Mouse (Mus musculus): ENCODE data around the gene Ctc1.
"Not testable (repeated sequence)": the region's sequence is repeated elsewhere in the genome, so short reads cannot be mapped to it uniquely, and the experiment has no call there.

The Ctc1 gene

DNA sequence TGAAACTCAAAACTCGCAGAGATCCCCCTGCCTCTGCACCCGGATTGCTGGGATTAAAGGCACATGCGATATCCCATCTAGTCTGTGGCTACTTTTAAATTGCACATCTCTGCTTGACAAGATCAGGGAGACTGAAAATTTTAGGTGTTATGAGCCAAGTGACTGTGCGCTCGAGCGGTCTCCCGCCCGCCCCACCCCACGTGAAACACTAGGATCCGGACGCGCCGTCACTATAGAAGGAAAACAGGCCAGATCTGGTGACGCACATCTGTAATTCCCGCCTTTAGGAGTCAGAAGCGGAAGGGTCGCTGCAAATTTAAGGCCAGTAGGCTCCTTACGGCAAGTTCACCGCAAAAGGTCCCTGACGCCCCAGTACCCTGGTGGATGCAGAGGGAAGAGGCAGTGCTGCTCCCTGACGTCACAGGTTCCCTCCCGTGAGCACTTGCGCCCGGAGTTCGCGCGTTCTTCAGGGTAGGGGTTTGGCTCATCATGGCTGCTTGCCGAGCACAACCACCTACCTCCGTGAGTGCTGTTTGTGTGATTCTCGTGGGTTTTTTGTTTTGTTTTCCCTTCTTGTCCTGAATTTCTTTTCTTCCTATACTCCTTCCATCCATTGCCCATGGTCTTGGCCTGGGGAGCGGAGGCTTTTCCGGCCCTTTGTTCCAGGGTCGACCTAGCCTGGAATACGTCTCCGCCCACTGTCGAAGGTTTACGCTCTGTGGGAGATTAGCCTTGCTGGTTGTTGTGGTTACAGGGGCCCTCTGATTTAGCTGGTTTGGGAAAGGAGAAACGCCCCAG lies at the start of gene Ctc1:
Gene Ctc1, plus strand, starts transcription at position 268 of the 798 bp plus-strand sequence.
- in situ Hi-C loops (cut with MboI, MseI): no loop called here

DNA sequence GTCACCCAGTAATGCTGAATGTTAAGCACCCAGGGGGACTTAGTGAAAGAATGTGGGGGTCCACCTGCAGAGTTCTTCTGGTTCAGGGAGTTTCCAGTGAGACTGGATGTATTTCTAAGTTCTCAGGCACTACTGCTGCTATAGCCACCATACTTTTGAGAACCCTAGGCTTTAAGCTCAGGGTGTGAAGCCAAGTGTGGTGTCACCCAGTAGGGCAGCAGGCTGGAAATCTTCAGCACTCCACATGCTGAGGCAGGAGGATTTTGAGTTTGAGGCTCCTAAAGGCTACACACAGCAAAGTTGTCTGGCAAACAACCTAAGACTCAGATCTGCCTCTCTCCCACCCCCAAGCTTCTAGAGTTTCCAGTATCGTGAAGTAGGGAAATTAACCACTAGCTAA lies 49.2 kb upstream of the Ctc1 start:
- in situ Hi-C loops (cut with MboI, MseI): no loop called here

DNA sequence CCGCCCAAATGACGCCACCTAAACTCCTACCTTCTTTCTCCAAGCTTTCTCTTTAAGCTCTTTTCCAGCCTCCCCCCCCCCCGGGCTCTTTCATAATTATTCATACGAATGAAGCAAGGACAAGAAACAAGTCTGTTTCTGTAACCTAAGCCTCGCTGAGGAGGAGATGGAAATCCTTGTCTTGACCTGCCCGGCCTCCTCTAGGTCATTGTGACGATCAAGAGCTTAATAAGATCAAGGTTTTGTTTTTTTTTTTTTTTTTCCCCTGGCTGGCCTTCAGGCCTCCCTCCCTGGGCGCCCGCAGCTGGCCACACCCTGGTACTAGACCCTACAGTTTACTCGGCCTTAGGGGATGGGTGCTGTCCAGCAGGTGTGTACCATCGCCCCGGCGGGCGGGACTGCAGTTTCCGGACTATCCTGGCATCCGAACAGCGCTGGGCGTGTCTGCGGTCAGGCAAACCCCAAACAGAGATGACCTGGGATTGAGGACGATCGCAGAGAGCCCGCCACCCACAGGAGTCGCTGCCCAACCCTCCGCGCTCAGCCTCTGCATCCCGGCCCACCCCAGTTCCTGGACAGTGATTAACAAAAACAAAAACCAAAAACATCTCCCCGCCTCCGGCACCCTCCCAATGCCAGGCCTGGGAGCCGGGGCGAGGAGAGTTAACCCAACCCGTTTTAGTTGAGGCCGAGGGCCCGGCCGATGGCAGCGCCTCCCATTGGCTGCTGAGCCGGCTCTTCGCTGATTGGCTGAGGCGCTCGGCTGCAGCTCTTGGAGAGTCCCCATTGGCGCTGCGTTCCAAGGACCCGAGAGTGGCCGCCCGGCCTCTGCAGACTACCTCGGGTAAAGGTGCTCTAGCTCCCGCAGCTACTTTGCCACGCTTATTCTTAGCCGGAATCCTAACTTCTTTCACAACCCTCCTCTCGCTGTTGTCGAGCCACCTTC lies 48.1 kb upstream of the Ctc1 start, which contains the start of gene Slc25a35:
Gene Slc25a35, plus strand, starts transcription at position 795 of the 946 bp plus-strand sequence.
- in situ Hi-C loops (cut with MboI, MseI): no loop called here

DNA sequence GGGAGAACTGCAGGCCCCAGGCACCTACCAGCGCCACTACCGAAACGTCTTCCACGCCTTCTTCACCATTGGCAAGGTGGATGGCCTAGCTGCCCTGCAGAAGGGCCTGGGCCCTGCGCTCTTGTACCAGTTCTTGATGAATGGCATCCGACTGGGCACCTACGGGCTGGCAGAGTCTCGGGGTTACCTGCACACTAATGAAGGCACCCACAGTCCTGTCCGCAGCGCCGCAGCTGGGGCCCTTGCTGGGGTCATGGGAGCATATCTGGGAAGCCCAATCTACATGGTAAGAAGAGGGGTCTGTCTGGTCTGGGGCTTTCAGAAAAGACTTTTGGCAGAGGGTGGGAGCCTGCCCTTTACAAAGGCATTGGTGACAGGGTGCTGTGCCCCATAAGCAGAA lies 47.0 kb upstream of the Ctc1 start:
- in situ Hi-C loops (cut with MboI, MseI): no loop called here

DNA sequence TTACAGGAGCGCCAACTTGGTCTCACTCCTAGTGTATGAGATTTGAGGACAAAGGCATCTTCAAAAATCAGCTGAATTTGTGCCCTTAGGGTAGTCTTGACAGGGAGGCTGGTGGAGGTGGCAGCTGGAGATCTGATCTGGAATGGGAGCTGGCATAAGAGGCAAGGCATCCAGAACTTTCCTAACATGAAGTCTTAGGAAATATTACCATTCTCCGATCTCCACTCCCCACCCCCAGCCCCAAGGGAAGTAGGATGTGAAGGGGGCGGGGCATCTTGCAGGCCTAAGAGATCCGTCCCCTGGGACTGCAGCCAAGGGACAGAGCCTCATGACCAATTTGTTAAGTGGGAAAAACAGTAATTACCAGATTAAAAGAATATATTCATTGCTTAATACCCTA lies 45.5 kb upstream of the Ctc1 start:
- in situ Hi-C loops (cut with MboI, MseI): no loop called here

DNA sequence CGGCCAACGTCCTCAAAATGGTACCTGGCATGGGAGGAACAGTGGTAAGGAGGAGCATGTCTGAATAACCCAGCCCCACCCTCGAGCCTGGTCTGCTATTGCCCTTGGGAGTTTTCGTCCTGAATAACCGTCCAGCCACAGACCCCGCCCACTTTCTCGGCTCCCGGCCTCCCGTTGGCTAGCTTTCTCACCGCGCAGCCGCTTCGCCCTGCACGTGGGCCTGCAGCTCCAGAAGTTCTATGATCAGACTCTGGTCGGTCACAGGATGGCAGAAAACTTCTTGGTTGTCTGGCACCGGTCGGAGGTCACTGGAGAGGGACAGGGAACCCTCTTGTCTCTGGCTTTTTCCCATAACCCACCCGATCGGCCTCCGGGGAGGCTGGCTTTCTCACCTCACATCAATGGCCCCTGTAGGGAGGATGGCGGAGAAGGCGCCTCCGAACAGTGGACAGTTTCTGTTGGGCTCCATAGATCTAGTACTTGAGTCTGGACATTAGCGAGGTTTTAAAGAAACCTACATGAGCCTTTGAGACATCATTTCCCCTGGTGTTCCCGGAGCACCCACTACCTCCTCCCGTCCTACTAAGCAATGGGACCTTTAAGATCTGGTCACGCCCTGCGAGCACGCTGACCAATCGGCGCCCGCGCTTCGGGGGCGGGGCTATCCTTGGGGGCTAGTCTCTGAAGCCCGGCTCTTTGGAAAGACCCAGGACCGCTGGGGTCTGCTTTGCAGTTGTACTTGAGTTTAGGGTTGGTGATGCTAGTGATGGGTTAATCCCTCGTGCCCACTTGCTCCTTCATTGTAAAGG lies 42.3 kb upstream of the Ctc1 start:
- in situ Hi-C loops (cut with MboI, MseI): not testable (repeated sequence)

DNA sequence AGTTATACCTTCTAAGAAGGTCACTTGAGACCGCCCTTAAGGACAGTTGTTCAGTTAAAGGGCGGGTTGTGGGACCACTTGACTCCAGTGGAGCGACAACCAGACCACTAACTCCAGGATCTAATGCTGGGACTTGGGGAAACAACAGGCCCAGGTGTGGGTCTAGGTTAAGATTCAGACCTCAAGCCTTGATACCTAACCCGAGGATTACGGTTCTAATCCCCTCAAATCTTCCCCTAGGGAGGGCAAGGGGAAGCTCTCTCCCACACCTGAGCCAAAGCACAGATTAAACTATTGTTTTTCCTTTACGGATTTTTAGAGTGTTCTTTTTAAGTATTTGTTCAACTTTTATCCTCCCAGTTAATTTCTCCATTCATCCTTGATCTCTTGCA lies 41.7 kb upstream of the Ctc1 start:
- in situ Hi-C loops (cut with MboI, MseI): no loop called here

DNA sequence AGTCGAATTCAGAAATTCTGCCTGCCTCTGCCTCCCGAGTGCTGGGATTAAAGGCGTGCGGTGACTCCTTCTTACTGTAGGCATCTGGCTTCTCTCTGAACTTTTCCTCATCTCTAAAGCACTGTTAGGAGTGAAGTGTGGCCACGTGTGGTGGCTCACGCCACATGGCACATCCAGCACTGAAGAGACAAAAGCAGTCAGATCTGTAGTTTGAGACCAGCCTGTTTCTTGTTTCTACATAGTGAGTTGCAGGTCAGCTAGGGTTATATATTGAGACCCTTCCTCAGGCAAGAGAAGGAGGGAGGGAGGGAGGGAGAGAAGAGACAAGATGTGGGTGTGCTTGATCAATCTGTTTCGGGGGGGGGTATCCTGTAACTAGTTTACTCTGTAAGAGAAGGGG lies 40.6 kb upstream of the Ctc1 start, which contains the start of gene Rangrf:
Gene Rangrf, minus strand, starts transcription at position 101 of the 400 bp plus-strand sequence.
- in situ Hi-C loops (cut with MboI, MseI): no loop called here

DNA sequence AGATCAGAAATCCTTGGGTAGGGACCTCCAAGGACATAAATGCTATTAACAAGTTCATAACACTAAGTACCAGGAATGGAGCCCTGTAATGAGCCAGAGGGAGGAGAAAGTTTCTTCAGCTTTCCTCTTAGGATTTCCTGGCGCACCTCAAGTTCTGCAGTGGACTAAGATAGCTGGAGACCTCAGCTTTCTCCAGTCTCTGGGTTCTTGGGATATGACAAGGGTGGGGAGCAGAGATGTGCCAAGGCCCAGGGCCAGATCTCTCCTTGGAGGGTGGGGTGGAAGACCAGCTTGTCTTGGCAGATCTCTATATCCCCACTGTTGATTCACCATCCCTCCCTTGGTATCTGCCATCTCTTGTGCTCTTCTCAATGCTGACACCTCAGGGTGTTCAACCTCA lies 40.1 kb upstream of the Ctc1 start:
- in situ Hi-C loops (cut with MboI, MseI): no loop called here

DNA sequence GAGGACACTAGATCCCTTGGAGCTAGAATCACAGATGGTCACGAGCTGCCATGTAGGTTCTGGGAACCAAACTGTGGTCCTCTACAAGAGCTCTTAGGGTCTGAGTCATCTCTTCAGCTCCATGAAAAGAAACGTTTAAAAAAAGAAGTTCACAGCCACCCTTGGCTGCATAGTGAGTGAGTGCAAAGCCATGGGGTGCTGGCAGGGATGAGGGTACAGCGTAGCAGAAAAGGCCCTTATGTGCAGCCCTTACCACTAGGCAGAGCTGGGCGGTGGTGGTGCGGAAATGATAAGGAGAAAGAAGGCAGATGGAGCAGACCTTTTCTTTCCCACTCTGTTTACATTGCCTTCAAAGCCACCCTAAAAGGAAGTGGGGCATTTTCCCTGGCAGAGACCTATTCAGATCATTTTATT lies 36.4 kb upstream of the Ctc1 start:
- in situ Hi-C loops (cut with MboI, MseI): no loop called here

DNA sequence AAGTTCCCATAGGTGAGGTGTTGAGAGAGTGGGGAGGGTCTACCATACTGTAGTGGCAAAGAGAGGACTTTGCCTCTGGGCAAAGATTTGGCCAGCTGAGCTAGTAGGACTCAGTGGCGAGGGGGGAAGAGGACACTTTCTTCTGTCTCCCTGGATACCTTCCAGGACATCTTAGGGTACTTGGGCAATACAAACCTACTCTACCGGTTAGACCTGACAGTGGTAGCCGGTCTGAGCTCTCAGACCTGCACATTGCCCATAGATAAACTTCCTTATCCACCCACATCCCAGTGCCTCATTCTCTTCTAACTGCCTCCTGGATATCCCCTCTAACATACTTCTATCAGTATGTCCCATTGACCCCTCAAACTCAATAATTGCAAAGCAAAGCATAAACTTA lies 34.8 kb upstream of the Ctc1 start:
- in situ Hi-C loops (cut with MboI, MseI): no loop called here

DNA sequence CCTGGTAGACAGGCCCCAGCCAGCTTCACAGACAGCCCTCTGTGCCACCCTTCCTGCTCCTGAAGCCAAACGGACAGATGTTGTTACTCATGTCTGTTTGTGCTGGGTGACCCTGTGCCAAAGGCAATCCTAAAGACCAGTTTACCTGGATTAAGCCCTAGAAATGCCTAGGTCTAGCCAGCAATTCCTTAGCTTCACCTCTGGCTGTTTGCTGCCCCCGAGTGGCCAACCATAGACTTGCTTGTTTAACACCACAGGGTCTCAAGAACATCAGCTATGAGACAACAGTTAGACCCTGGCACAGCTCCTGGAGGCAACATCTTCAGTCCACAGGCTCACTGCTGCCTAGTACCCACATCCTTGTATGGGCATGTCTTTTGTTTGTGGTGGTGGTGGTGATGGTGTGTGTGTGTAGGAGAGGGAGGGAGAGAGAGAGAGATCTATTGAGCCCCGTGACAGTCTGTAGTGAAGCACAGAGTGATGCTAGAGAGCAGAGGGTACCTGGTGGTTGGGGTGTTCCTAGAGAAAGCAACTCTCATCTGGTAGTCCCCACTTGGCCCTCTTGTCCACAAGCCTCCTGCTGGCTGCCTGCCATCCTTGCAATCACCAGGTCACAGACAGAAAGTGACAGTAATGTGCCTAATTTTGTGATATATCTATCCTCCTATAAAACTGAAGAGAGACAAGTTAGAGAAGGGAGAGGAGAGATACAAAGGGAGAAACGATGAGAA lies 32.9 kb upstream of the Ctc1 start:
- in situ Hi-C loops (cut with MboI, MseI): no loop called here

DNA sequence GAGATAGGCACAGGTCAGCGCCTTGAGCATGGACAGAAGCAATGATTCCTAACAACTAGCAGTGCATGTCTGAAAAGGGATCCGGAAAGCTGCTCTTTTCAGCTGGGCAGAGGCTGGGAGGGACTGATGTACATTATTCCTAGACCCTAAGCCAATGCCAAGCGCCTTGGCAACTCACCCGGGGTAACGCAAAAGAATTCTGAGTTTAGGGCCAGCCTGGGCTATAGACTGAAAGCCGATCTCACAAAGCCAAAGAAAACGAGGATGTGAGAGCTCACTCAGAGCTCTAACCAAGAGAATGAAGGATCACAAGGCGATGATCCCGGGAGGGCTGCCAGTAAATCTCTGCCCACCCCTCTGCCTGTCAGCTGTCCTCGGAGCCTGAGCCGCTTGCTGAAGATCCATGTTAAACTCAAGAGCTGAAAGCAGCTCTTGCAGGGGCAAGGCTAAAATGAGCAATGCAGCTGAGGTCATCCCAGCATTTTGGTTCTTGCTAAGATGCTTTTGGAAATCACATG lies 28.3 kb upstream of the Ctc1 start:
- in situ Hi-C loops (cut with MboI, MseI): loop anchor here (5.0 kb wide), 1 partner anchor 80 kb away; no protein-coding TSS in a partner anchor

DNA sequence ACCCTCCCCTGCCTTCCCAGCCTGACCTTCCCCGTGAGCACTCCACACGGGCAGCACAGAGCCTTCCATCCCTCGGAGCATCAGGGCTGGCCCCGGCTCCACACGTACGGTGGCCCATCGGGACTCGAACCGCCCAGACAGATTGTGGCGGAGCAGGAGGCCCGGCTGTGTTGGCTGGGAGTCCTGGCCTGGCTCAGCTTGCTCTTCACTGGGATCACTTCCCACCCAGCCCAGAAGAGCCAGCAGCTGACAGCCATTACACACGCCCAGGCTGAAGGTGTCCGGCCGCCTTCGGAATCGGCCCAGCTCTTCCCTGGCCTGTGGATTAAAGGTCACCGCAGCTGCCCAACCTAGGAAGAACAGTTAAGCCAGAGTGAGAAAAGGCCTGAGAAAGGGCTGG lies 27.4 kb upstream of the Ctc1 start:
- in situ Hi-C loops (cut with MboI, MseI): loop anchor here (5.0 kb wide), 1 partner anchor 81 kb away; no protein-coding TSS in a partner anchor

DNA sequence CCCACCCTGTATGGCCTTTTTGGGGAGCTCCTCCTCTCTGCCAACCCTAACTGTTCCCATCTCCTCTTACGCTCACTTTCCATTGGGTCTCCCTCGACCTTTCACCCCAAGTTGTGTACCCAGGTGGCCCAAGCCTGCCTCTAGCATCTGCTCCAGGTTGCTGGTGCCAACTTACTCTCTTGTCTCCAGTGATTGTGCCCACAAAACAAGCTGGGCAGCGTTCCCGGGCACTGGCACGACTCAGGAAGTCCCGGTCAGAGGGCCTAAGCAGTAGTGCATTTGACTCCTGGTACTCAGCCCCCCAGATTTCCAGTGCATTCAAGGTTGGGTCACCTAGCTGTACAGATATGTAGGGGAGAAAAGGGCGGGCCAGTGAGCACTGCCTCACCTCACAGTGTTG lies 22.6 kb upstream of the Ctc1 start:
- in situ Hi-C loops (cut with MboI, MseI): no loop called here

DNA sequence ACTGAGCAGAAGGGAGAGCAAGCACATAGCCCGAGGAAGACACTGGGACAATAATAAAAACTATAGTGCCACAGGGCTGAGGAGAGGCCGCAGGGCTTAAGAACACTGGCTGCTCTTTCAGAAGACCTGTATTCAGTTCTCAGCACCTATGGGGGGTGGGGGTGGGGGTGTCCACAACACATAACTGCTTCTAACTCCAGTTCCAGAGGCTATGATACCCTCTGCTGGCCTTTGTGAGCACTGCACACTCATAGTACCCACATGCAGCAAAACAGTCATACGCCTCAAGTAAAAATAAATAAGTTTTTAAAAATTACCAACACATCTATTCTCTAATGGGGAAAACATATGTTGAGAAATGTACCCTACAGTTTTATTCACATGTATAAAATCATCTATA lies 21.3 kb upstream of the Ctc1 start:
- in situ Hi-C loops (cut with MboI, MseI): no loop called here

DNA sequence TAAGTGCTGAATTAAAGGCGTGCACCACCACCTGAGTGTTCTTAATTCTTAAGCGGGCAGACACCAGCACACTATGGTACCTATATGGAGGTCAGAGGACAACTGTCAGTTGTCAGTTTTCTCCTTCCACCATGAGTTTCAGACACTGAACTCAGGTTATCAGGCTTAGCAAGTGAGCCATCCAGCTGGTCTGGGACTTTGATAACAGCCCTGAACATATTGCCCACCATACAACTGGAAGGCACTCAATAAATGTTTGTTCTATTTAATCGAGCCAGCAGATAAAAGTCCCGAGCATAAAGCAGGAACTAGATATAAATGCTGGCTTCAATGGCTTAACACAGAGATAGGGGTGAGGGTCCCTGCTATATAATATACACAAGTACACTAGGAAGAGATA lies 18.6 kb upstream of the Ctc1 start:
- in situ Hi-C loops (cut with MboI, MseI): no loop called here

DNA sequence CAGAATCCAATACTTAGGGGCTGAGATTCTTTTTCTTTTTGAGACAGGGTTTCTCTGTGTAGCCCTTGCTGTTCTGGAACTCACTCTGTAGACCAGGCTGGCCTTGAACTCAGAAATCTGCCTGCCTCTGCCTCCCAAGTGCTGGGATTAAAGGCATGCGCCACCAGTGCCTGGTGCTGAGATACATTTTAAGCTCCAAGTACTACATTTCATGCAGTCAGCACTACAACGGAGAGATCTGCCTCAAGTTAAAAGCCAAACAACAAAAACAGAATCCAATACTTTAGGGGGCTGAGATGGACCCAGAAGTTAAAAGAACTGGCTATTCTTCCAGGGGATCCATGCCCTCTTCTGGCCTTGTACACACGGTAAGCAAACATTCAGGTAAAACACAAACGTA lies 12.9 kb upstream of the Ctc1 start:
- in situ Hi-C loops (cut with MboI, MseI): not testable (repeated sequence)

DNA sequence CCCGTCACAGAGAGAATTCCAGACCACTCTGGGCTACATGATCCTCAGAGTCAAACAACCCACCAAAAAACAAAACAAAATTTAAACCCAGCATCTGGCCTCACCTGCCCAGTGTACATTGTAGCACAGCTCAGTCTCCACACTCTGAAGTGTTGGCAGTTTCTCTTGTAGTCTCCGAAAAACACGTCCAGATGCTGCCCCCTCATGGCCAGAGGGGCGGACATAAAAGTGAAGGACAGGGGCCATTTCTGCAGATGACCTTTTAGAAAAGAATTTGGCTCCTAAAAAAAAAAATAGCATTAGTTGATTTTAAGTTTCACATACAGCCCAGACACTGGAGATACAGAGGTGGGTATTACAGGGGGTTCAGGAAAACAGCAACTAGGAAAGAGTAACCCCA lies 12.1 kb upstream of the Ctc1 start:
- in situ Hi-C loops (cut with MboI, MseI): no loop called here

DNA sequence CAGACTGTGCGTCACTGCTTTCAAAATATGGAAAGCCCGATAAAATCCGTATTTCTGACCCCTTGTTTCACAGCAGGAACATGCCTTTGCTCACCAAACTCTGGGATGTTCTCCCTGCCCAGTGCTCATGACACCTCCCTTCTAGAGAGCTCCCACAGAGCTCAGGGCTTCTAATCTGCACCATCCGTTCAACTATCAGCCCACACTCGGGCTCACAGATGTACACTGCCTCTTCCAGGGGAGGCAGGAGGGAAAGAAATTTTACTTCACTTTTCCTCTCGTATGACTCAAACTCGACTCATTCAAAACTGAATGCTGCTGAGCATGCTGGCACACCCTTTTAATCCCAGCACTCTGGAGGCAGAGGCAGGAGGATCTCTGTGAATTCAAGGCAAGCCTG lies 10.5 kb upstream of the Ctc1 start:
- in situ Hi-C loops (cut with MboI, MseI): no loop called here

DNA sequence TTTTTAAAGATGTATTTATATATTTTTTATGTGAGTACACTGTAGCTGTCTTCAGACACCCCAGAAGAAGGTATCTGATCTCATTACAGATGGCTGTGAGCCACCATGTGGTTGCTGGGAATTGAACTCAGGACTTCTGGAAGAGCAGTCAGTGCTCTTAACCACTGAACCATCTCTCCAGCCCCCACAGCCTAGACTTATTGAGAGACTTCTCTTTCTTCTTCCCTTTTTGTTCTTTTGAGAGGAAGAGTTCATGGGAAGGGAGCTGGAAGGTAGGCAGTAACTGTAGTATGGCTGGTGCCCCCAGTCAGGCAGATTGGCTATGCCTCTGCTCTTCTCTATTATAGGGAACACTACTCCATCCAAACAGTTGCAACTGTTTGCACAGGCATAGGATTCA lies 9.1 kb upstream of the Ctc1 start:
- in situ Hi-C loops (cut with MboI, MseI): not testable (repeated sequence)
